Mouse (Mus musculus): Measurements from ENCODE around the gene Megf11.

Megf11 gene

DNA sequence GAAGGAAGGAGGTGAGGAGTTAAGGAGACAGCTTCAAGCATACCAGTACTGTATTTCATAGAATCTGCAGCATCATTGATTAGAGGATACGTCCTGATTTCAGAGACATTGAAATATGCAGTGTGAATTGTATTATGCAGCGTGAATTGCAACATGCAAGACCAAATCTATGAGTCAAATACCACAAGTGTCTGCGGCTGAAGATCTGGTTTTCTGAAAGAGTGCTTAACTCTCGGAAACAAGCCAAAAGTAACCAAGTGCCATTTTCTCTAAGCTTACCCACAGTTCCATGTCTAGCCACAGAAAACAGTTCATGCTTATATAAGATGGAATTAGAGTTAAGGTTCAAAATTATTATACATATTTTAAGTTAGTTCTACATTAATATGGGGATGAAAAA, 362.3 kb downstream of the Megf11 start:
- no peak for DNase-seq (ENCODE audit: low read depth, low spot score)

- no peak for DNase-seq (ENCODE audit: low read depth, low spot score)
These were observed 363.9 kb downstream of the Megf11 start for GRCm38 (mm10) chr9:64749314-64749713.

DNA sequence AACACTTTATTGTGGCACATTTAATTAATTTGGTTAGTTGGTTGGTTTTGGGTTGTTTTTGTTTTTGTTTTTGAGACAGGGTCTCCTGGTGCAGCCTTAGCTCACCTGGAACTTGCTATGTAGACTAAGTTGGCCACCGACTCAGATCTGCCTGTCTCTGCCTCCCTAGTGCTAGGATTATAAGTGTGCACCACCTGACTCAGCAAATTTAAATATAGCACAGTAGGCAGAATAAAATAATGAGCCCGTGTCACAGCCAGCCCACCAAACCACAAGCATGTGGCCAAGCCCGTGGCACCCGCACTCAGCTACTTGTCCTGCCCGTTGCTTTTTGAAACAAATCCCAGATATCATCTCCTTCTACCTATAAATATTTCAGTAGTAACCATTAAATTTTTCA, 367.1 kb downstream of the Megf11 start:
- no peak for DNase-seq (ENCODE audit: low read depth, low spot score)

GRCm38 (mm10) chr9:64758052-64758451, 372.6 kb downstream of the Megf11 start:
- no peak for DNase-seq (ENCODE audit: low read depth, low spot score)

Measured in R1 (cell line).